Mouse (Mus musculus) megakaryocyte, embryonic 14.5 days (primary cell): ENCODE data around the gene Cdca3.

ENCODE experiments used
- FLI1 ChIP-seq: IDR thresholded peaks from 2 replicates; pipeline ENCODE4 v1.6.1; 2012; ENCODE audit warnings: low read length, inconsistent platforms, mixed read lengths
- GATA1 ChIP-seq: IDR thresholded peaks from 3 replicates; pipeline ENCODE4 v1.6.1; 2012; ENCODE audit warnings: mixed read lengths, low read length, inconsistent platforms, borderline replicate concordance

DNA sequence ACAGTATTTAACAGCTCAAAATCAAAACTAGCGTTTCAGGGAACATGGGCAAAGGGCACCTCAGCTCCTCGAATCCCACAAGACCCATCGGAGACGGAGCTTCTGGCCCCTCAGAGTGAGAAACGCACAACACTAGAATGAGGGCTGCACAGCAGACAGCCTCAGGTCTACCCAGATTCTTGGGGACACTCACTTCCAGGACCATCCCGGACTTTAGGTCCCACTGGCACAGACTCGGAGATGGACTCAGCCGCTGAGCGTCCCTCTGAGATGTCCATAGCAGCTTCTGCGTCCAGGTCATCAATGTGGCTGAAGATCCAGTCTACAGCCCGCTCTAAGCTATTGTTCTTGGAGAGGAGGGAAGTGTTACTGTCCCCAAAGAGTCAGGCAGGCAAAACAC lies 12.2 kb upstream of the Cdca3 start:
- TF ChIP-seq GATA1 (no peak), FLI1 (no peak)
